ENCODE assay signal across 20 mouse cellular contexts in genomic region chr15:12008894-12009293, GRCm38 (mm10). TPM values are rescaled to one million over a fixed set of nuclear protein-coding genes. Genes with fewer than 3 reads are reported as not detected.
DNase-seq lines count a peak whose midpoint lies in the region; ATAC-seq and TF ChIP-seq lines count a peak whose summit lies in the region.
"Had no signal": no experiment of that assay in that cellular context is flagged by ENCODE, and none has a peak within 500 bp of the region (broad histone marks: within the 10 kb centered on the region; RNA-seq: fewer than 3 reads in every experiment).

No protein-coding gene starts in this region.

- TF ChIP-seq RAD21 in MEL (IDR thresholded peaks at IDR 0.05; ENCODE audit: low read depth, low read length): no peak

- no peak overlapping the region for H3K9ac ChIP-seq in midbrain, embryonic 11.5 days (ENCODE audit: low read length)
- no peak overlapping the region for H3K9ac ChIP-seq in midbrain, embryonic 15.5 days
- no peak overlapping the region for H3K9ac ChIP-seq in MEL (ENCODE audit: control insufficient read depth, low read depth, low read length, poor library complexity, severe bottlenecking)
- no peak overlapping the region for H3K9ac ChIP-seq in liver, postnatal 0 days (replicated peaks)
- H3K9ac ChIP-seq: embryonic facial prominence, embryonic 13.5 days; forebrain, embryonic 12.5 days; heart, embryonic 13.5 days; hindbrain, embryonic 13.5 days; intestine, embryonic 15.5 days had no signal

- H3K27ac ChIP-seq in midbrain, embryonic 11.5 days (ENCODE audit: low read depth, low read length): no peak overlapping the region
- H3K27ac ChIP-seq in midbrain, embryonic 15.5 days: no peak overlapping the region
- H3K27ac ChIP-seq in MEL (ENCODE audit: control insufficient read depth, low read depth, low read length): no peak overlapping the region
- H3K27ac ChIP-seq in liver, postnatal 0 days (ENCODE audit: low read depth): no peak overlapping the region
- H3K27ac ChIP-seq: embryonic facial prominence, embryonic 13.5 days; forebrain, embryonic 12.5 days; heart, embryonic 13.5 days; hindbrain, embryonic 13.5 days; hindbrain, postnatal 0 days; intestine, embryonic 15.5 days had no signal

- no peaks in the 10 kb centered on the region for H3K36me3 ChIP-seq in midbrain, embryonic 11.5 days (ENCODE audit: control insufficient read depth, insufficient read depth, low read length)
- no peaks in the 10 kb centered on the region for H3K36me3 ChIP-seq in midbrain, embryonic 15.5 days (replicated peaks)
- H3K36me3 ChIP-seq in MEL (ENCODE audit: control insufficient read depth in 1 of 2, insufficient read depth in 2 of 2, low read length in 2 of 2): peaks cover 0 to 18% of the 10 kb centered on the region in 2 experiments; a peak in 2 of 4 replicates
- no peaks in the 10 kb centered on the region for H3K36me3 ChIP-seq in liver, postnatal 0 days (replicated peaks; ENCODE audit: insufficient read depth, low read length)
- H3K36me3 ChIP-seq: embryonic facial prominence, embryonic 13.5 days; forebrain, embryonic 12.5 days; G1E; heart, embryonic 13.5 days; hindbrain, embryonic 13.5 days; intestine, embryonic 15.5 days had no signal

- ATAC-seq in midbrain, embryonic 11.5 days (ENCODE audit: low FRiP score): no peak
- ATAC-seq in midbrain, embryonic 15.5 days (replicated peaks): no peak
- ATAC-seq in megakaryocyte progenitor cell, adult 5-6 weeks (replicated peaks; ENCODE audit: poor library complexity): peak; percentile 12; the same call in 1 of the 2 replicates
- no peak for ATAC-seq in liver, postnatal 0 days
- ATAC-seq: forebrain, embryonic 16.5 days; hindbrain, postnatal 0 days; intestine, embryonic 15.5 days had no signal

- H3K4me3 ChIP-seq in midbrain, embryonic 11.5 days (ENCODE audit: low read depth, low read length): no peak overlapping the region
- H3K4me3 ChIP-seq in midbrain, embryonic 15.5 days: no peak overlapping the region
- no peak overlapping the region for H3K4me3 ChIP-seq in MEL (ENCODE audit: control insufficient read depth in 1 of 2, insufficient read depth in 1 of 2, low read depth in 2 of 2, low read length in 2 of 2)
- no peak overlapping the region for H3K4me3 ChIP-seq in liver, postnatal 0 days (ENCODE audit: low read depth, low read length)
- H3K4me3 ChIP-seq: embryonic facial prominence, embryonic 13.5 days; forebrain, embryonic 12.5 days; heart, embryonic 13.5 days; hindbrain, embryonic 13.5 days; intestine, embryonic 15.5 days had no signal

- TF ChIP-seq POLR2A in MEL (IDR thresholded peaks at IDR 0.05; ENCODE audit: control insufficient read depth in 1 of 2, insufficient read depth in 1 of 2, low read depth in 1 of 2, low read length in 2 of 2, poor library complexity in 1 of 2): no peak

- H3K79me2 ChIP-seq in MEL (ENCODE audit: control insufficient read depth, insufficient read depth, low read length, poor library complexity): no peaks in the 10 kb centered on the region

- peak; percentile 20 to 41; a peak in 3 of 4 replicates for TF ChIP-seq EP300 in MEL (IDR thresholded peaks at IDR 0.05; ENCODE audit: low read depth in 1 of 2, low read length in 2 of 2)
- TF ChIP-seq EP300 in liver, postnatal 0 days (IDR thresholded peaks at IDR 0.05; ENCODE audit: low read depth): no peak

- no peak overlapping the region for H3K4me2 ChIP-seq in midbrain, embryonic 11.5 days
- H3K4me2 ChIP-seq in midbrain, embryonic 15.5 days: no peak overlapping the region
- no peak overlapping the region for H3K4me2 ChIP-seq in liver, postnatal 0 days (ENCODE audit: low read depth, low read length)
- H3K4me2 ChIP-seq: embryonic facial prominence, embryonic 13.5 days; forebrain, embryonic 12.5 days; heart, embryonic 13.5 days; hindbrain, embryonic 13.5 days; intestine, embryonic 15.5 days had no signal

- 92% methylated on average over 5 of the region's 5 CpGs for WGBS in midbrain, embryonic 11.5 days
- 97% methylated on average over 5 of the region's 5 CpGs for WGBS in midbrain, embryonic 15.5 days
- WGBS in liver, postnatal 0 days (ENCODE audit: insufficient replicate concordance): 58% methylated on average over 5 of the region's 5 CpGs

- no peaks in the 10 kb centered on the region for H3K4me1 ChIP-seq in midbrain, embryonic 11.5 days (ENCODE audit: control insufficient read depth, insufficient read depth, low read length)
- H3K4me1 ChIP-seq in midbrain, embryonic 15.5 days: no peaks in the 10 kb centered on the region
- peaks cover 5 to 24% of the 10 kb centered on the region in 2 experiments for H3K4me1 ChIP-seq in MEL (ENCODE audit: control insufficient read depth in 1 of 2, insufficient read depth in 2 of 2, low read length in 2 of 2)
- H3K4me1 ChIP-seq in liver, postnatal 0 days (ENCODE audit: insufficient read depth): peaks cover 7% of the 10 kb centered on the region
- H3K4me1 ChIP-seq: forebrain, embryonic 12.5 days; heart, embryonic 13.5 days; hindbrain, embryonic 13.5 days; intestine, embryonic 15.5 days had no signal

- no peak for TF ChIP-seq CTCF in MEL (IDR thresholded peaks at IDR 0.05 in 2 of 3, conservative IDR thresholded peaks at IDR 0.05 in 1 of 3; ENCODE audit: control insufficient read depth in 1 of 3, insufficient read depth in 1 of 3, low read depth in 2 of 3, low read length in 3 of 3, poor library complexity in 1 of 3, severe bottlenecking in 1 of 3)
- no peak for TF ChIP-seq CTCF in liver, postnatal 0 days (IDR thresholded peaks at IDR 0.05; ENCODE audit: low read depth)

- DNase-seq in midbrain, embryonic 11.5 days (ENCODE audit: low spot score, missing footprints): peak; percentile 23
- DNase-seq in MEL (ENCODE audit: low read depth, low spot score): peak; percentile 66
- DNase-seq in left cerebral cortex, adult 11 months (ENCODE audit: low spot score): no peak
- no peak for DNase-seq in liver, postnatal 0 days
- no peak for DNase-seq in layer of hippocampus, adult 9-11 months
- DNase-seq: adrenal gland, postnatal 10 days; cerebellum, adult 11-12 months; cerebellum, adult 9-10 months; cerebellum, postnatal 25 days; gastrocnemius, postnatal 10 days had no signal

- H3K27me3 ChIP-seq in midbrain, embryonic 11.5 days (ENCODE audit: control insufficient read depth, insufficient read depth, low read length): no peaks in the 10 kb centered on the region
- H3K27me3 ChIP-seq in midbrain, embryonic 15.5 days (replicated peaks): no peaks in the 10 kb centered on the region
- peaks cover 1 to 3% of the 10 kb centered on the region in 2 experiments for H3K27me3 ChIP-seq in MEL (ENCODE audit: control insufficient read depth in 1 of 2, insufficient read depth in 2 of 2, low read length in 2 of 2)
- H3K27me3 ChIP-seq in liver, postnatal 0 days (ENCODE audit: insufficient read depth, low read length): no peaks in the 10 kb centered on the region
- H3K27me3 ChIP-seq: embryonic facial prominence, embryonic 13.5 days; forebrain, embryonic 12.5 days; heart, embryonic 13.5 days; hindbrain, embryonic 13.5 days; intestine, embryonic 15.5 days had no signal

- no peaks in the 10 kb centered on the region for H3K9me3 ChIP-seq in midbrain, embryonic 11.5 days (ENCODE audit: control insufficient read depth, low read length)
- H3K9me3 ChIP-seq in midbrain, embryonic 15.5 days: no peaks in the 10 kb centered on the region
- no peaks in the 10 kb centered on the region for H3K9me3 ChIP-seq in MEL (replicated peaks; ENCODE audit: insufficient read depth, low read length)
- H3K9me3 ChIP-seq in liver, postnatal 0 days (ENCODE audit: low read length): no peaks in the 10 kb centered on the region
- H3K9me3 ChIP-seq: embryonic facial prominence, embryonic 13.5 days; forebrain, embryonic 12.5 days; G1E; heart, embryonic 13.5 days; hindbrain, embryonic 13.5 days; intestine, embryonic 15.5 days had no signal

TF ChIP-seq in MEL, 35 proteins besides CTCF, POLR2A, EP300 and RAD21:
- TF ChIP-seq MAX (IDR thresholded peaks at IDR 0.05; ENCODE audit: low read length): peak; percentile 50; the same call in 1 of the 2 replicates
- TF ChIP-seq TBP (IDR thresholded peaks at IDR 0.05; ENCODE audit: low read depth, low read length): no peak
- TF ChIP-seq RCOR1 (IDR thresholded peaks at IDR 0.05; ENCODE audit: low read depth, low read length): peak; percentile 80
- TF ChIP-seq ETS1 (IDR thresholded peaks at IDR 0.05; ENCODE audit: low read depth, low read length): peak; percentile 41; the same call in 1 of the 2 replicates
- TF ChIP-seq SIN3A (IDR thresholded peaks at IDR 0.05; ENCODE audit: low read length): peak; percentile 47; the same call in 1 of the 2 replicates
- no peak for TF ChIP-seq UBTF (IDR thresholded peaks at IDR 0.05; ENCODE audit: borderline replicate concordance, insufficient read depth, low read depth, low read length)
- TF ChIP-seq MXI1 (IDR thresholded peaks at IDR 0.05; ENCODE audit: low read depth, low read length): peak; percentile 64
- peak; percentile 31; the same call in 1 of the 2 replicates for TF ChIP-seq GATA1 (IDR thresholded peaks at IDR 0.05; ENCODE audit: low read depth, low read length)
- peak; percentile 88; the same call in 1 of the 2 replicates for TF ChIP-seq MYC (IDR thresholded peaks at IDR 0.05; ENCODE audit: low read depth, low read length)
- no peak for TF ChIP-seq ZKSCAN1 (IDR thresholded peaks at IDR 0.05; ENCODE audit: low read depth, low read length)

RNA-seq across cellular contexts. Expression of gene Sub1, which starts 12.1 kb away (rescaled TPM):
- polyA plus RNA-seq in midbrain, embryonic 11.5 days (2014; fragmentation: Nextera tagmentation; extraction: Ambion mirVana): 798 and 807 TPM in 2 replicates
- 469 and 476 TPM in 2 replicates for polyA plus RNA-seq in midbrain, embryonic 15.5 days (2015; fragmentation: Nextera tagmentation; extraction: Ambion mirVana)
- 369 and 372 TPM in 2 replicates for total RNA-seq in MEL (2012; rRNA removed)
- 100 to 1,000 TPM in 1 of 2 experiments, not detected in 1; 710 TPM for polyA plus RNA-seq in MEL (2012; ENCODE audit: insufficient read depth in 1 of 2, insufficient read length in 2 of 2, low read depth in 1 of 2, low replicate concordance in 2 of 2, missing spikeins in 1 of 2)
- 615 and 783 TPM in 2 replicates for total RNA-seq in megakaryocyte progenitor cell, adult 5-6 weeks (2015)
- 811 and 824 TPM in 2 replicates for total RNA-seq in megakaryocyte progenitor cell, adult 5-6 weeks (2017)
- 276 and 278 TPM in 2 replicates for polyA plus RNA-seq in liver, postnatal 0 days (2015; fragmentation: Nextera tagmentation; extraction: Ambion mirVana)

Comparison
In these comparisons a context has a peak if more than half of its experiments do, and no peak if none do; other contexts are left out.
1. DNase-seq: peak in midbrain, embryonic 11.5 days (single experiment) and MEL (single experiment); none in left cerebral cortex, adult 11 months (single experiment), liver, postnatal 0 days (single experiment) and layer of hippocampus, adult 9-11 months (single experiment).